Mouse (Mus musculus): ENCODE results near the gene Arsg.

Arsg gene

GRCm38 (mm10) chr11:109587638-109588374 lies 114.6 kb downstream of the Arsg start:
- DNase-seq: peak; percentile 97

- peak; percentile 96 for DNase-seq
Observed at GRCm38 (mm10) chr11:109590012-109590411, 116.8 kb downstream of the Arsg start.

GRCm38 (mm10) chr11:109591511-109591910 lies 118.3 kb downstream of the Arsg start:
- DNase-seq: no peak

GRCm38 (mm10) chr11:109593200-109593981 lies 120.2 kb downstream of the Arsg start:
- DNase-seq: no peak

GRCm38 (mm10) chr11:109594761-109595160 lies 121.6 kb downstream of the Arsg start:
- DNase-seq: peak; percentile 95

GRCm38 (mm10) chr11:109598778-109599570 lies 125.8 kb downstream of the Arsg start:
- DNase-seq: peak; percentile 93

GRCm38 (mm10) chr11:109607600-109607999 lies 134.4 kb downstream of the Arsg start:
- no peak for DNase-seq

- peak; percentile 91 for DNase-seq
Observed at GRCm38 (mm10) chr11:109608976-109609625, 135.9 kb downstream of the Arsg start.

- no peak for DNase-seq
Observed at GRCm38 (mm10) chr11:109610046-109610794, 137.0 kb downstream of the Arsg start.

- DNase-seq: no peak
Observed at GRCm38 (mm10) chr11:109610795-109611302, 137.7 kb downstream of the Arsg start.

- peak; percentile 100 for DNase-seq
Observed at GRCm38 (mm10) chr11:109611303-109612149, 138.4 kb downstream of the Arsg start, which contains the start of gene Wipi1. Wipi1 (minus strand) TSS chr11:109611967.

GRCm38 (mm10) chr11:109612871-109613529 lies 139.8 kb downstream of the Arsg start:
- DNase-seq: no peak

- DNase-seq: no peak
Observed at GRCm38 (mm10) chr11:109615286-109615685, 142.1 kb downstream of the Arsg start.

GRCm38 (mm10) chr11:109616352-109616751 lies 143.2 kb downstream of the Arsg start:
- DNase-seq: no peak

- peak; percentile 93 for DNase-seq
Observed at GRCm38 (mm10) chr11:109616766-109617165, 143.6 kb downstream of the Arsg start.

GRCm38 (mm10) chr11:109619055-109619454 lies 145.9 kb downstream of the Arsg start:
- DNase-seq: peak; percentile 87

- peak; percentile 86 for DNase-seq
Observed at GRCm38 (mm10) chr11:109620356-109620755, 147.2 kb downstream of the Arsg start.

- DNase-seq: no peak
Observed at GRCm38 (mm10) chr11:109621183-109621582, 148.0 kb downstream of the Arsg start.

GRCm38 (mm10) chr11:109622518-109623037 lies 149.4 kb downstream of the Arsg start:
- DNase-seq: peak; percentile 97

All from heart, adult 11 months (tissue).